Mouse (Mus musculus) C2C12 (cell line): ENCODE data around the gene Serpina3m.

ENCODE experiments used
- MYOG ChIP-seq: IDR thresholded peaks from one replicate; pipeline ENCODE4 v1.6.1; 2011; ENCODE audit not compliant: control insufficient read depth, insufficient read length; ENCODE audit errors: extremely low read depth
- USF1 ChIP-seq: IDR thresholded peaks from one replicate; pipeline ENCODE4 v1.6.1; 2011; ENCODE audit warnings: low read depth, mild to moderate bottlenecking, control low read depth, moderate library complexity

DNA sequence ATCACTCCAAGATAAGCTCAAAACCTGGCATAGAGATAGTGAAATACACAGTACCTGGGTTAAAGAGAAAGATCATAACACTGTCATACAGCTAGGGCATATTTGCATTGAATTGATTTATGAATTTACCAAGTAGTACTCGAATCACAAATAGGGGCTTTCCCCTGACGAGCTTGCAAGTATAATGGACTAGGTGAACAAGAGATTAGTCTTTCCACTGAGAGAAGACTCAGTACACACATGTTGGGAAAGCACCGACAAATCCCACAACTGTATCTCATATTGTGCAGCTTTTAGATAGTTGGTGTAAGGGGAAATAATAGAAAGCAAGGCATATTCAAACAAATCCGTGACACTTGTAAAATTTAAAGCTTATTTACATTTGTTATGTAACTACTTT, 32.3 kb upstream of the Serpina3m start:
- no peak for TF ChIP-seq MYOG
- TF ChIP-seq USF1, result no peak
